Mouse (Mus musculus) heart, postnatal 25 days (tissue): Measurements from ENCODE around the gene Ppp1cc. TPM values are rescaled to one million over a fixed set of nuclear protein-coding genes. Genes with fewer than 3 reads are reported as not detected.
A peak's percentile ranks its signal among the peaks of the same experiment; 100 is the strongest.

Source experiments
- DNase-seq: peaks from one replicate; pipeline ENCODE4 v3.0.0; 2022; ENCODE audit warnings: low spot score
- intact Hi-C: fragments of 180-260 bp; cut with DNase I; formaldehyde crosslinking; loops from one replicate; pipeline ENCODE4 v1.15.1; 2025
- total RNA-seq, 2 experiments: library from RNA; stranded (reverse); gene quantifications; 2 replicates each; pipeline ENCODE4 v1.2.3; 2021

Gene Ppp1cc
- 100 to 1,000 TPM; 113 to 128 TPM for total RNA-seq

GRCm38 (mm10) chr5:122157827-122158381 is at the start of gene Ppp1cc:
TSS of gene Ppp1cc (plus strand) at chr5:122158278.
- intact Hi-C loops: loop anchor here (5.0 kb wide), 1 partner anchor 194 kb away; the partner anchor contains the start of genes Rad9b and Vps29
- DNase-seq: peak; percentile 84

GRCm38 (mm10) chr5:122109325-122110060 is 48.6 kb upstream of the Ppp1cc start:
- DNase-seq: no peak

GRCm38 (mm10) chr5:122110625-122111024 is 47.5 kb upstream of the Ppp1cc start:
- intact Hi-C loops: no loop called here
- DNase-seq: no peak

More at GRCm38 (mm10) chr5:122109325-122110060, 48.6 kb upstream of the Ppp1cc start:
- intact Hi-C loops: no loop called here

- DNase-seq: no peak
- intact Hi-C loops: no loop called here
Observed at GRCm38 (mm10) chr5:122111091-122111932, 46.8 kb upstream of the Ppp1cc start.

GRCm38 (mm10) chr5:122111933-122112248 is 46.2 kb upstream of the Ppp1cc start:
- no peak for DNase-seq
- intact Hi-C loops: no loop called here

GRCm38 (mm10) chr5:122113450-122113849 is 44.6 kb upstream of the Ppp1cc start:
- intact Hi-C loops: no loop called here
- DNase-seq: no peak

- no peak for DNase-seq
- intact Hi-C loops: no loop called here
Observed at GRCm38 (mm10) chr5:122114176-122114575, 43.9 kb upstream of the Ppp1cc start.

GRCm38 (mm10) chr5:122115266-122115763 is 42.8 kb upstream of the Ppp1cc start:
- no peak for DNase-seq

GRCm38 (mm10) chr5:122116243-122116642 is 41.8 kb upstream of the Ppp1cc start:
- intact Hi-C loops: no loop called here
- DNase-seq: no peak

More at GRCm38 (mm10) chr5:122115266-122115763, 42.8 kb upstream of the Ppp1cc start:
- intact Hi-C loops: no loop called here

GRCm38 (mm10) chr5:122125211-122125760 is 32.8 kb upstream of the Ppp1cc start:
- no peak for DNase-seq
- intact Hi-C loops: no loop called here

GRCm38 (mm10) chr5:122129068-122129655 is 28.9 kb upstream of the Ppp1cc start:
- DNase-seq: no peak
- intact Hi-C loops: no loop called here

- no peak for DNase-seq
- intact Hi-C loops: loop anchor here (2.0 to 5.0 kb wide), 2 partner anchors 132 to 214 kb away; partner anchors contain the start of gene Tctn1
Observed at GRCm38 (mm10) chr5:122130341-122130998, 27.6 kb upstream of the Ppp1cc start.

- intact Hi-C loops: loop anchor here (1.0 to 5.0 kb wide), 3 partner anchors 45 to 213 kb away; partner anchors contain the start of gene Tctn1
Observed at GRCm38 (mm10) chr5:122131076-122132051, 26.7 kb upstream of the Ppp1cc start.

GRCm38 (mm10) chr5:122132167-122133049 is 25.7 kb upstream of the Ppp1cc start:
- no peak for DNase-seq
- intact Hi-C loops: loop anchor here (5.0 kb wide), 1 partner anchor 130 kb away; the partner anchor contains the start of gene Tctn1

More at GRCm38 (mm10) chr5:122131076-122132051, 26.7 kb upstream of the Ppp1cc start:
- DNase-seq: peak; percentile 66

- no peak for DNase-seq
- intact Hi-C loops: loop anchor here (5.0 kb wide), 1 partner anchor 129 kb away; the partner anchor contains the start of gene Tctn1
Observed at GRCm38 (mm10) chr5:122133050-122133389, 25.1 kb upstream of the Ppp1cc start.

- intact Hi-C loops: loop anchor here (5.0 kb wide), 1 partner anchor 128 kb away; the partner anchor contains the start of gene Tctn1
- no peak for DNase-seq
Observed at GRCm38 (mm10) chr5:122134395-122135289, 23.4 kb upstream of the Ppp1cc start.
